Mouse (Mus musculus) naive thymus-derived CD4-positive, alpha-beta T cell, adult 2 months (primary cell): Measurements from ENCODE around the gene Mapk11.
A peak's percentile ranks its signal among the peaks of the same experiment; 100 is the strongest.

Source experiments
- DNase-seq: peaks from one replicate; pipeline ENCODE4 v3.0.0-alpha.2; 2011; ENCODE audit warnings: low read depth

Mapk11 gene

GRCm38 (mm10) chr15:89141443-89141842 is 8.0 kb downstream of the Mapk11 start:
- no peak for DNase-seq

GRCm38 (mm10) chr15:89140659-89141252 is 8.7 kb downstream of the Mapk11 start, which contains the start of gene Mapk12:
TSS of gene Mapk12 (minus strand) at chr15:89140703.
- no peak for DNase-seq

GRCm38 (mm10) chr15:89140048-89140658 is 9.3 kb downstream of the Mapk11 start:
- no peak for DNase-seq

- no peak for DNase-seq
Observed at GRCm38 (mm10) chr15:89138531-89138930, 10.9 kb downstream of the Mapk11 start.

- DNase-seq, result no peak
Observed at GRCm38 (mm10) chr15:89138046-89138405, 11.4 kb downstream of the Mapk11 start.

- DNase-seq, result no peak
Observed at GRCm38 (mm10) chr15:89137378-89138045, 11.9 kb downstream of the Mapk11 start.

- DNase-seq, result no peak
Observed at GRCm38 (mm10) chr15:89136461-89137155, 12.8 kb downstream of the Mapk11 start.

- peak; percentile 90 for DNase-seq
Observed at GRCm38 (mm10) chr15:89131316-89131715, 18.1 kb downstream of the Mapk11 start.

GRCm38 (mm10) chr15:89130245-89130644 is 19.2 kb downstream of the Mapk11 start:
- DNase-seq, result no peak

- DNase-seq, result peak; percentile 92
Observed at GRCm38 (mm10) chr15:89128382-89129350, 20.8 kb downstream of the Mapk11 start, which contains the start of gene Hdac10. TSS of gene Hdac10 (minus strand) at chr15:89128700.

- DNase-seq, result no peak
Observed at GRCm38 (mm10) chr15:89127364-89127940, 22.0 kb downstream of the Mapk11 start.

GRCm38 (mm10) chr15:89126622-89127021 is 22.8 kb downstream of the Mapk11 start:
- DNase-seq, result no peak

- DNase-seq, result no peak
Observed at GRCm38 (mm10) chr15:89125351-89125750, 24.1 kb downstream of the Mapk11 start.

- DNase-seq, result no peak
Observed at GRCm38 (mm10) chr15:89124312-89124711, 25.1 kb downstream of the Mapk11 start.

GRCm38 (mm10) chr15:89123595-89123994 is 25.8 kb downstream of the Mapk11 start:
- DNase-seq, result no peak

- DNase-seq, result peak; percentile 95
Observed at GRCm38 (mm10) chr15:89122649-89123366, 26.6 kb downstream of the Mapk11 start, which contains the start of gene Tubgcp6. TSS of gene Tubgcp6 (minus strand) at chr15:89123112.

GRCm38 (mm10) chr15:89118007-89118406 is 31.4 kb downstream of the Mapk11 start:
- peak; percentile 70 for DNase-seq

- DNase-seq, result no peak
Observed at GRCm38 (mm10) chr15:89110147-89110546, 39.3 kb downstream of the Mapk11 start.

GRCm38 (mm10) chr15:89106976-89107375 is 42.5 kb downstream of the Mapk11 start:
- DNase-seq, result no peak

- DNase-seq, result no peak
Observed at GRCm38 (mm10) chr15:89106073-89106472, 43.4 kb downstream of the Mapk11 start.
